Mouse (Mus musculus) left cerebral cortex, postnatal 4 days (tissue): ENCODE measurements around the gene Poldip3. TPM values are rescaled to one million over a fixed set of nuclear protein-coding genes. Genes with fewer than 3 reads are reported as not detected.

ENCODE experiments used
- DNase-seq: peaks from one replicate; pipeline ENCODE4 v3.0.0-alpha.2; 2022
- intact Hi-C: fragments of 180-260 bp; cut with DNase I; formaldehyde crosslinking; loops from one replicate; pipeline ENCODE4 v1.15.1; 2025
- total RNA-seq, 2 experiments: library from RNA; stranded (reverse); gene quantifications; 2 replicates each; pipeline ENCODE4 v1.2.3; 2021

Gene Poldip3
- 10 to 100 TPM; 92.9 to 94.2 TPM for total RNA-seq

- DNase-seq, result peak; percentile 99
- intact Hi-C loops, result loop anchor here (2.0 kb wide), 1 partner anchor 27 kb away; the partner anchor contains the start of gene Rrp7a
Observed at GRCm38 (mm10) chr15:83149196-83150072, at the start of gene Poldip3. TSS of gene Poldip3 (minus strand) at chr15:83149384.

GRCm38 (mm10) chr15:83193413-83193812 lies 44.2 kb upstream of the Poldip3 start:
- no peak for DNase-seq
- intact Hi-C loops, result no loop called here

DNA sequence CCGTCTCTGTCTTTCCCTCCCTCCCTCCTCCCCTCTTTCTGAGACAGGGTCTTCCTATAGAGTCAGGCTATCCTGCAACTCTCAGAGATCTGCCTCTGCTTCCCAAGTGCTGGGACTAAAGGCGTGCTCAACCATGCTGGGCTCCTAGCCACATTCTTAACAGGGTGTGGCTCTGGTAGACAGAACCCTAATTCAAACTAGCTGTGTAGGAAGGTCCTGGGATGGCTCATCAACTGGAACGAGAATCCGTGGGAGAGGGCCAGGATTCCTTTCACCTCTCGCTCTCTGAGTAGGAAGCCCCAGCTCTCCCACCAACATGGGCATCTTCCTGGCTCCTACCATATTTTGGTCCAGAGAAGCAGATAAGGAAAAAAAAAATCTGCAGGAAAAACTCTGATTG lies 33.2 kb upstream of the Poldip3 start:
- intact Hi-C loops, result no loop called here
- no peak for DNase-seq

DNA sequence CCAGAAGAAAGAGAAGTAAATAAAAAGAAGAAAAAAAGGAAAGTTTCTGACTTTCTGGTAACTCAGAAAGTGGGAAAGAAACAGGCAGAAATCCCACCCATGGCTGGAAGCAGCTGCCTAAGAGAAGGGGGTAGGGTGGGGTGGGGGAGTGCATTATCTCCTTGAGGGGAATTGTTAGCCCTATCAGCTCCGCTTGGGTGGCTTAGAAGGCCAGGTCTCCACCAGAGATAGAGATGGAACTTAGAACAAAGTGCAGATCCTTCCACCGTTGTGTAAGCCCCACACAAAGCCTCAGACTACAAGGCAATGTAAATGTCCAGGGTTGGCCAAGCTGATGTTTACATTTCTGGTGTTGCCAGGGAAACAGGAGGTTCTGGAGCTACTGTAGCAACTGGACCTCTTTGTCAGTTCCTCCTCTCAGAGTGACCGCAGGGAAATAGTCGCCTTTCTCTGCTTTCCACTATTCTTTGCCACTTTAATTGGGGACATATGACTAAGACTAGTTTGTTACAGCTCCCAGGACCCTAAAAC lies 32.7 kb upstream of the Poldip3 start:
- intact Hi-C loops, result no loop called here

GRCm38 (mm10) chr15:83180004-83180403 lies 30.8 kb upstream of the Poldip3 start:
- intact Hi-C loops, result no loop called here
- DNase-seq, result no peak

More for the DNA sequence above, 32.7 kb upstream of the Poldip3 start:
- DNase-seq, result no peak

GRCm38 (mm10) chr15:83176653-83177052 lies 27.5 kb upstream of the Poldip3 start:
- intact Hi-C loops, result no loop called here
- DNase-seq, result no peak

DNA sequence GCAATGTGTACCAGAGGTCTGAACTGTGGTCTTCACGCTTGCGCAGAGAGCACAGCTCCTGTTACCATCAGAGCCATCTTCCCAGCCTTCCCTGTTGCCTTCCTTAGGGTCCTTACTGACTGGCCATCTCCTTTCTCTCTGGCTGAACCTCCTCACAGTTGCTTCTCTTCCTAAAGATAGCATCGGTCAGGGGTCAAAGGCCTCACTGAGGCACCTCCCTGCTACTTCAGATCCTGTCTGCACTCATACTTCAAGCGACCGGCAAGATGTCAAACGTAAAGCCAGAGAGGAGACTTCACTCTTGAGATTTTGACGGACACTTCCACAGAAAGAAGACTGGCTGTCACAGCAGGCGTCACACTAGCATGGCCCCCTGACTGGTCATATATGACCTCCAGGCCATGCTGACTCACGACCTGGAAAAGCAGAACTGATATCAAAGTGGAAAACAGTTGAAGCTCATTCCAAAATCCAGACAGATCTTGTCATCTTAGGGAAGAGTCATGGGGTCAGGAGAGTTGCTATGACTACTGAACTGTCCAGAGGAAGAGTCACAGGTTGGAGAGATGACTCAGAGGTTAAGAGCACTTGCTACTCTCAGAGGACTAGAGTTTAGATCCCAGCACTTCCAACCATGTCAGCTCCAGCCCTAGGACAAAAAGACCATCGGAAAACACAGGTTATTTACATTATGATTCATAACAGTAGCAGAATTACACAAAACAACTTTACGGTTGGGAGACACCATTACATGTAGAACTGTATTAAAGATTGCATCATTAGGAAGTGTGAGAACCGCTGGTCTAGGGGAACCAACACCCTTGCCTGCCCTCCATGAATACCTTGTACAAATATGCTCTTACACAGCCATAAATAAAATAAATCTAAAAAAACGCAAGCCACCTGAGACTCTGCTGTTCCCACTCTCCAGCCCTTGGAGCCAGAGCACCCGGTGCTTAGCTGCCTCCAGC lies 25.0 kb upstream of the Poldip3 start:
- intact Hi-C loops, result no loop called here
- no peak for DNase-seq

DNA sequence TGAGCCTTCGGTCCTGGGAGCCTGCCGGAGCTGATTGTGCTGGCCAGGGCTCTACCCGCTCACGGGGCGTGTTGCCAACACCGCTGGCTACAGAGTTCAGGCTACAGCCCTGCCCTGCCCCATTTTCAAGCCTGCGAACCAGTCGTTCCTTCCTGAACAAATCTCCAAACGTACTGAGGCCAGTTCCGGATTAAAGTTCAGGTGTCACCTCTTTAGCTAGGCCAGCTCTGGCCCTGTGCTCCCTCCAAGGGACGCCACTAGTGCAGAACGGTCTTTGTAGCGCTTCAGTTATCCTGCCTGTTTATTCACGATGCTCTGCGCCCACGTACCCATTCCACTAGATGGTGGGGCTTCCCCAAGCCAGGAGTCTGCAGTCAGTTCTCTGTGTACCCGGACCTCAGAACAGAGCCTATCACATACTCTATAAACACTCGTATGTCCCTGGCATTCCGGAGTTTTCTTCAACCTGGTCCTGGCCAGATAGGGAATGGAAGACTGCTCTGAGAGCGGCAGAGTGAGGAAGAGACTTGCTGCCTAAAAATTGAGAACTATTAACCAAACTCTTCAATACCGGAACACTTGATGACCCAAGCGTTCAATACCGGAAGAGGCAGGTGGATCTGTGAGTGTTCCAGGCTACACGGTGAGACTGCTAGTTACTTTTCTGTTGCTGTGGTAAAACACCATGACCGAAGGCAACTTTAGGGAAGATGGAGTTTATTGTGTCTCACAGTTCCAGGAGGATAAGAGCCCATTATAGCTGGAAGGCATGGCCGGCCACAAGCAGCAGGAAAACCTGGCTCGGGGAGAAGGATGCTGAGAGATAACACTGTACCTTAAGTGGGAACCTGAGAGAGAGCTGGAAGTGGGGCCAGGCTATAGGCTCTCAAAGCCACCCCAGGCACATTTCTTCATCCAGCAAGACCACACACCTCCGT lies 23.6 kb upstream of the Poldip3 start, which contains the start of gene Cyb5r3:
TSS of gene Cyb5r3 (minus strand) at position 101 of the 938 bp plus-strand sequence.
- no peak for DNase-seq
- intact Hi-C loops, result no loop called here

- peak; percentile 97 for DNase-seq
- intact Hi-C loops, result no loop called here
Observed at GRCm38 (mm10) chr15:83171712-83172481, 22.7 kb upstream of the Poldip3 start.

DNA sequence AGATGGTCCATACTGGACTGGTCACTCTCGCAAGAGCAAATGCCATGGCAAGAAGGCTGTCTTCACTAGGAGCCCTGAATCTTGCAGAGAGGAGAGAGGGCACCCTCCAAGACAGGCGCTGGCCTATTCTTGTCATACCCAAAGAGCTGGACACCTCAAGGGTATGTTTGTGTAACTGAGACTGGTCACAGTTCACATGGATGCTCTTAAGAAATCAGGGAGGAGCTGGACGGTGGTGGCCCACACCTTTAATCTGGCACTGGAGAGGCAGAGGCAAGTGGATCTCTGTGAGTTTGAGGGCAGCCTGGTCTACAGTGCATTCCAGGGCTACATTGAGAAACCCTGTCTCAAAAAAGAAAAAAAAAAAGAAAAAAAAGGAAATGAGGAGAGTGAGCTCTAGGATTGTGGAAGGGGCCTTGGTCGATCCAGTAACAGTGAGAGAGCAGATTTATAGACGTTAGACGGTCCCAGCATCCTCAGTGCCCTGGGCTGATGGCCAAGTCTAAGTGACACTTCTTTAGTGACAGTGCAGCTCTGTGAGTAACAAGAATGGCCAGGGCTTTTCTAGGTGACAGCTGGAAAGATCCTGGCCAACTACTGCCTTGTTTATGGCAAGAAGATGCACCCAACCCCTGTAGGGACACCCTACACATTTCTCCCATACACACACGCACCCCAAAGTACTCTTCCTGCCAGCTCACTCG lies 21.9 kb upstream of the Poldip3 start:
- intact Hi-C loops, result no loop called here
- DNase-seq, result no peak

GRCm38 (mm10) chr15:83169772-83170722 lies 20.9 kb upstream of the Poldip3 start:
- intact Hi-C loops, result no loop called here
- no peak for DNase-seq

DNA sequence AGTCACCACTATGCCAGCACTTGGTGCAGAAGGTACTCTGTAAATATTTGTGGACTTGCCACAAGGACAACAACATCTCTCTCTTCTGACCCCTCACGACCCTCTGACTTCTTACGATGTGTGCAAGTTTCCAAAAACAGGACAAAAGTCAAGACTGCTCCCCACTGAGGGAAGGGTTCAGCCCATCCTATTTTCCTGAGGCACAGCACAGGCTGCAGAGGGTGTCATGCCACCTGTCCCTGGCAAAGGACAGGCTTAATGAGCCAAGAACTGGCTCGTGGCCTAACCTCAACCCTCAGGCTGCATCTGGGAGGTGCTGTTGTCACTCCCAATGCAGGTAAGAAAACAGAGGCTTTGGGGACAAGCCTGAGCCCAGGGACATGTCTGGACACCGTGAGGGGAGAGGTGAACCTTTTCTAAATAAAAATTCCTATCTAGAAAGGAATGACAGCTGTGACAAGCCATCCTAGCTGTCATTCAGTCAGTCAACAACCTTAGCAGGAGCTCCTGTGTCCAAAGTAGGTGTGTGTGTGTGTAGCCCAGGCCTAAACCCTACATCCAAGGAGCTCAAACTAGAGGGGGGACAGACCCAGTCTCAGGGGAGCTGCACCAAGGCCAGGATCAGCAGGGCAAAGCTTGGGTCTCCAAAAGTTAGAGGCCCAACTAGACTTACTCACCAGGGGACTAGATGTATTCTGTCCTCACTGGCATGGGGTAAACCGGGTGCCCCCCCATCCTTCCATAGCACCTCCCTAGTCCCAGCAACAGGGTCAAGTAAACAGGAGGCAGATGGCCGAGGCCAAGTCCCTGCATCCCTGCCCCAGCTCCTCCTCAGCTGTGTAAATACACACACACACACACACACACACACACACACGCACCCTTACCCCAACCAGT lies 19.9 kb upstream of the Poldip3 start:
- no peak for DNase-seq
- intact Hi-C loops, result no loop called here

DNA sequence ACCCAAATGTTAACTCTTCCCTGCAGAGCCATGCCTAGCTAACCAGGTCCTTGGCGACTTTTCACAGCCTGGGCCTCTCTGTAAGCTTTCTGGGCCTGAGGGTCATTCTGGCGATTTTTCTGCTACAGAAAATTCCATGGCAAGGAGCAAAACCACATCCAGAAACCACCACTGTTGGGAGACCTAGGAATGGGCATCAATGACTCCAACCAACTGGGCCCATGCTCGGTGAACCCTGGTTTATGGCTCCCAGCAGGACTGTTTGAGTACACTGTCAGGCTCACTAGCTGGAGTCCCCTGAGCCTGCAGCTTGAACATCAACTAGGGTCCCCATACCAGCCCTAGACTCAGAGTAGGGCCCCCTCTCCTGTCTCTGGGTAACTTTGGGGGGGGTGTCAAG lies 19.1 kb upstream of the Poldip3 start:
- no peak for DNase-seq
- intact Hi-C loops, result no loop called here

- DNase-seq, result no peak
- intact Hi-C loops, result no loop called here
Observed at GRCm38 (mm10) chr15:83167550-83168065, 18.4 kb upstream of the Poldip3 start.

DNA sequence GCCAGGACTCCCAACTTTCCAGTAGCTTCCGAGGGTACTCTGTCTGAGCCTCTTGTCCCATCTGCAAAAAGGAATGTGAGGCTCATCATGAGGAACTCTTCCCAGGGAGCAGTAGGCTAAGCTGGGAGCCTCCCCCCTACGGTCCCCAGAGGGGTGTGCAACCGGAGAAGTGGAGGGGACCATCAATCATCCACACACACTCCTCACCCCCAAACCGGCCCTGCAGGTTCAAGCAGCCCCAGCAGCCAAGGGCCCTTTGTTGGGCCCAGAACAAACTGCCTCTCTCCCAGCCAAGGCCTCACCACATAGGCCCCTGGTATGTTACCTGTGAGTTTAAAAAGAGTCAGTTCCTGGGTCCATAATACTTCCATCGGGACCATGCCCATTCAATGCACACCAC lies 17.9 kb upstream of the Poldip3 start:
- intact Hi-C loops, result no loop called here
- no peak for DNase-seq

GRCm38 (mm10) chr15:83166642-83167041 lies 17.5 kb upstream of the Poldip3 start:
- intact Hi-C loops, result no loop called here
- no peak for DNase-seq
